ENCODE assay signal across 8 mouse cellular contexts in the genomic region with DNA sequence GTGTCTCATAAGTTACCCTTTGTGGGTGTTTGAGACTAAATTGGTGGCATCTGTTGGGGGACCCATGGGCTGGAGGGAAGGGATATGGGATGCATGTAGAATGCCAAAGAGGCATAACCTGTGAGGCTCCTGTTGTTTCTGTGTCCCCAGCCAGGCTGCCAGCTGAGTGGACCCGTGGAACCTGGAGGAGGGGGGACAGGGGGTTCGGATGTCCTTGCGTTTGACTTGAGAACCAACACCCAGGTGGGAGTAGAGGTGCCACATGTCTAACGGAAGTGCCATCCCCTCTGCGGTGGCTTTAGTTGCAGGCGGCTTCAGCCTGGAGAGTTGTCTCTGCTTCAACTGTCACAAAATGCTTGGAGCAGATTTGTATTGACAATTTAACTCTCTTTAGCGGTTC. TPM values are rescaled to one million over a fixed set of nuclear protein-coding genes. Genes with fewer than 3 reads are reported as not detected.
DNase-seq lines count a peak whose midpoint lies in the region; ATAC-seq and TF ChIP-seq lines count a peak whose summit lies in the region.

No protein-coding gene starts in this region.

- no peak overlapping the region for H3K9ac ChIP-seq in kidney, embryonic 15.5 days
- H3K9ac ChIP-seq in embryonic facial prominence, embryonic 13.5 days, result no peak overlapping the region
- no peak overlapping the region for H3K9ac ChIP-seq in forebrain, postnatal 0 days
- no peak overlapping the region for H3K9ac ChIP-seq in midbrain, embryonic 13.5 days (replicated peaks)

- 80% methylated on average over 7 of the region's 7 CpGs for WGBS in kidney, embryonic 15.5 days
- 85% methylated on average over 7 of the region's 7 CpGs for WGBS in embryonic facial prominence, embryonic 13.5 days
- 81% methylated on average over 7 of the region's 7 CpGs for WGBS in forebrain, postnatal 0 days
- WGBS in midbrain, embryonic 13.5 days, result 92% methylated on average over 7 of the region's 7 CpGs
- WGBS in thymus, adult 2 months, result 89% methylated on average over 7 of the region's 7 CpGs

- peaks cover 27% of the 10 kb centered on the region for H3K4me1 ChIP-seq in kidney, embryonic 15.5 days
- H3K4me1 ChIP-seq in embryonic facial prominence, embryonic 13.5 days, result peaks cover 13% of the 10 kb centered on the region
- peaks cover 13% of the 10 kb centered on the region for H3K4me1 ChIP-seq in forebrain, postnatal 0 days (ENCODE audit: insufficient read depth)
- peaks cover 33% of the 10 kb centered on the region for H3K4me1 ChIP-seq in midbrain, embryonic 13.5 days (replicated peaks)
- H3K4me1 ChIP-seq in thymus, adult 2 months (replicated peaks; ENCODE audit: control insufficient read depth, insufficient read depth, low read length), result peaks cover 17% of the 10 kb centered on the region

- no peak for TF ChIP-seq POLR2A in thymus, adult 2 months (IDR thresholded peaks at IDR 0.05; ENCODE audit: control insufficient read depth, extremely low read depth, insufficient read depth, low read length, poor library complexity)

- no peaks in the 10 kb centered on the region for H3K36me3 ChIP-seq in kidney, embryonic 15.5 days
- no peaks in the 10 kb centered on the region for H3K36me3 ChIP-seq in embryonic facial prominence, embryonic 13.5 days
- no peaks in the 10 kb centered on the region for H3K36me3 ChIP-seq in forebrain, postnatal 0 days (ENCODE audit: insufficient read depth)
- no peaks in the 10 kb centered on the region for H3K36me3 ChIP-seq in midbrain, embryonic 13.5 days
- no peaks in the 10 kb centered on the region for H3K36me3 ChIP-seq in thymus, adult 2 months (ENCODE audit: control insufficient read depth, insufficient read depth, low read length)

- TF ChIP-seq CTCF in forebrain, postnatal 0 days (IDR thresholded peaks at IDR 0.05; ENCODE audit: low read depth), result no peak
- no peak for TF ChIP-seq CTCF in thymus, adult 2 months (IDR thresholded peaks at IDR 0.05; ENCODE audit: borderline replicate concordance, control insufficient read depth, extremely low read depth, insufficient read depth, low read length, poor library complexity)

- H3K4me3 ChIP-seq in kidney, embryonic 15.5 days (replicated peaks), result peak overlapping the region; percentile 69; the same call in 1 of the 2 replicates
- H3K4me3 ChIP-seq in embryonic facial prominence, embryonic 13.5 days, result peak overlapping the region; percentile 66; the same call in 1 of the 2 replicates
- peak overlapping the region; percentile 87 for H3K4me3 ChIP-seq in forebrain, postnatal 0 days (ENCODE audit: low read depth, low read length)
- peak overlapping the region; percentile 61 for H3K4me3 ChIP-seq in midbrain, embryonic 13.5 days (replicated peaks)
- H3K4me3 ChIP-seq in thymus, adult 2 months (ENCODE audit: control insufficient read depth, insufficient read depth, low read length), result no peak overlapping the region

- H3K27me3 ChIP-seq in kidney, embryonic 15.5 days, result peaks cover 24% of the 10 kb centered on the region
- H3K27me3 ChIP-seq in embryonic facial prominence, embryonic 13.5 days, result peaks cover 18% of the 10 kb centered on the region
- H3K27me3 ChIP-seq in forebrain, postnatal 0 days (ENCODE audit: insufficient read depth, low read length), result no peaks in the 10 kb centered on the region; the same call in 1 of the 2 replicates
- peaks cover 18% of the 10 kb centered on the region for H3K27me3 ChIP-seq in midbrain, embryonic 13.5 days
- no peaks in the 10 kb centered on the region for H3K27me3 ChIP-seq in thymus, adult 2 months (ENCODE audit: control insufficient read depth, insufficient read depth, low read length)

- H3K4me2 ChIP-seq in kidney, embryonic 15.5 days, result peak overlapping the region; percentile 99
- peak overlapping the region; percentile 99 for H3K4me2 ChIP-seq in embryonic facial prominence, embryonic 13.5 days
- H3K4me2 ChIP-seq in forebrain, postnatal 0 days (ENCODE audit: low read depth), result peak overlapping the region; percentile 95
- peak overlapping the region; percentile 88 for H3K4me2 ChIP-seq in midbrain, embryonic 13.5 days (replicated peaks)

- DNase-seq in kidney, postnatal 36 days, result no peak
- DNase-seq in forebrain, postnatal 0 days, result no peak
- DNase-seq in thymus, adult 2 months, result no peak
- no peak for DNase-seq in ovary, postnatal 14 days (ENCODE audit: low spot score)
- DNase-seq in adrenal gland, postnatal 14 days, result no peak

- no peak overlapping the region for H3K27ac ChIP-seq in kidney, embryonic 15.5 days
- no peak overlapping the region for H3K27ac ChIP-seq in embryonic facial prominence, embryonic 13.5 days
- no peak overlapping the region for H3K27ac ChIP-seq in forebrain, postnatal 0 days (ENCODE audit: low read depth, low read length)
- H3K27ac ChIP-seq in midbrain, embryonic 13.5 days, result no peak overlapping the region
- H3K27ac ChIP-seq in thymus, adult 2 months (ENCODE audit: control insufficient read depth, insufficient read depth, low read length), result no peak overlapping the region

- H3K9me3 ChIP-seq in kidney, embryonic 15.5 days (replicated peaks), result no peaks in the 10 kb centered on the region
- H3K9me3 ChIP-seq in embryonic facial prominence, embryonic 13.5 days, result no peaks in the 10 kb centered on the region
- no peaks in the 10 kb centered on the region for H3K9me3 ChIP-seq in forebrain, postnatal 0 days (ENCODE audit: low read length)
- H3K9me3 ChIP-seq in midbrain, embryonic 13.5 days, result no peaks in the 10 kb centered on the region

- ATAC-seq in kidney, embryonic 15.5 days (replicated peaks; ENCODE audit: low FRiP score), result no peak
- no peak for ATAC-seq in embryonic facial prominence, embryonic 13.5 days (ENCODE audit: insufficient number of reproducible peaks, insufficient read depth, low FRiP score, low TSS enrichment, low read depth)
- no peak for ATAC-seq in forebrain, postnatal 0 days
- no peak for ATAC-seq in midbrain, embryonic 13.5 days

RNA-seq across cellular contexts. Expression of a gene that starts 2.5 kb away (rescaled TPM):
- 2.5 and 3.3 TPM in 2 replicates for polyA plus RNA-seq in kidney, embryonic 15.5 days (2015; fragmentation: Nextera tagmentation; extraction: Ambion mirVana)
- polyA plus RNA-seq in embryonic facial prominence, embryonic 13.5 days (2015; fragmentation: Nextera tagmentation; extraction: Ambion mirVana), result 3.6 and 3.8 TPM in 2 replicates
- total RNA-seq in forebrain, postnatal 0 days (2014; rRNA removed), result 16.3 and 16.7 TPM in 2 replicates
- polyA plus RNA-seq in forebrain, postnatal 0 days (2015; fragmentation: Nextera tagmentation; extraction: Ambion mirVana), result 6.7 and 9.9 TPM in 2 replicates
- polyA plus RNA-seq in midbrain, embryonic 13.5 days (2015; fragmentation: Nextera tagmentation; extraction: Ambion mirVana), result 4.4 and 5.8 TPM in 2 replicates
- polyA plus RNA-seq in thymus, adult 2 months (2012; rRNA removed), result 13.3 and 15.4 TPM in 2 replicates
- 6.5 and 7.0 TPM in 2 replicates for total RNA-seq in adrenal gland, postnatal 14 days (2021)

RNA-seq across cellular contexts. Expression of a gene that starts 54.8 kb away (rescaled TPM):
- polyA plus RNA-seq in kidney, embryonic 15.5 days (2015; fragmentation: Nextera tagmentation; extraction: Ambion mirVana), result 139 and 140 TPM in 2 replicates
- polyA plus RNA-seq in embryonic facial prominence, embryonic 13.5 days (2015; fragmentation: Nextera tagmentation; extraction: Ambion mirVana), result 120 and 144 TPM in 2 replicates
- 96.4 and 180 TPM in 2 replicates for total RNA-seq in forebrain, postnatal 0 days (2014; rRNA removed)
- polyA plus RNA-seq in forebrain, postnatal 0 days (2015; fragmentation: Nextera tagmentation; extraction: Ambion mirVana), result 122 and 123 TPM in 2 replicates
- polyA plus RNA-seq in midbrain, embryonic 13.5 days (2015; fragmentation: Nextera tagmentation; extraction: Ambion mirVana), result 109 and 111 TPM in 2 replicates
- 9.2 and 10.1 TPM in 2 replicates for polyA plus RNA-seq in thymus, adult 2 months (2012; rRNA removed)
- 121 and 126 TPM in 2 replicates for total RNA-seq in adrenal gland, postnatal 14 days (2021)
